Mouse (Mus musculus): ENCODE measurements at regions not wholly inside any gene's neighbourhood (a gene's known extent, or its start where the extent isn't known, plus 50 kb on each side); places are given as distances from the start of the nearest gene placed in this dataset.

DNA sequence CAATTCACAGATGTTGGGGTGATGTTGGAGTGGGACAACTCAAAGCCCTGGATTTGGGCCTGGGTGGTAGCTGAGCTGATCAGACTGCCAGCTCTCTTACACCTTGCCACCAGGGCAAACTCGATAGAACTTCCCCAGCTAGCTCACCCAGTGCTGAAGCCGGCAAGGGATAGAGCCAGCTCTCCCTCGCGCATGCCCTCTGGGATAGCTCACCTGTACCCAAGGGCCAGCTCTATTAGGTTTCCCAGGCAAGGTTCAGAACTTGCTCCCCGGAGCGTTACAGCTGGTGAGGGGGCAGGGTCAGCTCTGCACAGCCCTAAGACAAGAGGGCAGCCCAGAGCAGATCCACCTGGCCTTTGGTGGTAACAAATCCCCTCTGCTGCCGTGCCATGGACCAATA is 54.1 kb upstream of the 1700012A03Rik start:
- DNase-seq: no peak

DNA sequence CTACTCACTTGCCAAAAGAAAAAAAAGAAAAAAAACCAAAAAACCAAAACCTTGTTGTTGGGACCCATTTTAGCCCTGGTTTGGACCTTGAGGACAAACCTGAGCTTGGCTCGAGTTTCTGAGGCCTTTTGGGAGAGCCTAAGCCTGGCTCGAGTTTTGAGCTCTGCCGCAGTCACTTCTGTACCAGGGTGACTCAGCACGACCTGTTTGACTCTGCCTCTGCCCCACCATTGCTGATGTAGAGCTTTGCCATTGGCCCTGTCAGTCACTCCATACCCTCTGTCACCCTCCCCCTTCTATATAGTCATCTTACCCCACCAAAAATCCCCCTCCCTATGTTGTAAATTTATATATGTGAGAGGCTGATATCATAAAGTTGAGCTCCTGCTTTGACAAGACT is 54.8 kb upstream of the 1700012A03Rik start:
- DNase-seq: no peak

DNA sequence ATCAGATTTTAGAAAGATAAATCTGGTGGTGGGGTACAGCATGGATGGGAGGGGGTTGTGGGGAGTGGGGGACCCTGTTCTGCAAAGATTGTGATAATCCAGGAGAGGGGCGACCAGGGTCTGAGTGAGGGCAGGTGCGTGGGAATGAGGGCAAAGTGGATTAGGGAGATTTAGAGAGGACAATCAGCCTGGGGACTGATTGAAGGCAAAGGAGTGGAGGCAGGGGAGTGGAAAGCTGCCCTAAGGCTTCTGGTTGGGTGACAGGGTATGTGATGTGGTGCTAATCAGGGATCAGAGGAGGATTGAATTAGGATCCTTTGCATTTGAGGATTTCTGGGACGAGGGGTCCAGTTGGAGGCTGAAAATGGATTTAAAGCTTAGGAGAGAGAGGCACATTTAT is 64.3 kb upstream of the 1700012A03Rik start:
- no peak for DNase-seq

DNA sequence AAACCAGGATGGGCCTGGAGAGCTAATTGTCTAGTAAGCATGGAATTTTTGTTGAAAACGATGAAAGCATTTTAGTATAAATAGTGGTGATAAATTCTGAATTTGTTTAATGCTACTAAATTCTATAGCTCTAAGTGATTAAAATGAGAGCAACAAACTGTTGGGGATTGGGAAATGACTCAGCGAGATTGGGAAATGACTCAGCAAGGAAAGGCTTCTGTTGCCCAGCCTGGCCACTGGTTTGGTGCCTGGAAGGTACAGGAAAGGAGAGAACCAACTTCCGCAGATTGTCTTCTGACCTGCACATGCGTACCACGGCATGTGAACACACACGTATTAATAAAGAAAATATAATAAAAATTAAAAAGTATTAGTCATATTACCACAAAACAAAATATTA is 73.3 kb upstream of the 1700012A03Rik start:
- no peak for DNase-seq

DNA sequence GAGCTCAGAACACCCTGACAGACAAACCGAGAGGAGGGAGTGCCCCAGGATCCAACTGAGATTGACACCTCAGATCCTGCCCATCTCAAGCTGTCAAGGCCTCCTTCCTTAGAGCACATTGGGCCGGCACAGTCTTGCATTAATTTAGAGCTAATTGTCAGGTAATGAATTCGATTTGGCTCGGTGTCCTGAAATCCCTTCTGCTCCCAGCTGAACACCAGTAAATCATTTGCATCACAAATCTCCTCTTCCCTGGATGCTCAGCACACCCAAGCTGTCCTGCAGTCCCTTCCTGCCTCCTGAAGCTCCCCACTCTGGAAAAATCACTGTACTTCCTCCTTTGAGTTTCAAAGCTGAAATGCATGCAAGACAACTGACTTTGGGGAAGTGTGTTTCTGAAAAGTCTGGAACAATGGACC is 102.0 kb upstream of the 1700012A03Rik start:
- DNase-seq: no peak

DNA sequence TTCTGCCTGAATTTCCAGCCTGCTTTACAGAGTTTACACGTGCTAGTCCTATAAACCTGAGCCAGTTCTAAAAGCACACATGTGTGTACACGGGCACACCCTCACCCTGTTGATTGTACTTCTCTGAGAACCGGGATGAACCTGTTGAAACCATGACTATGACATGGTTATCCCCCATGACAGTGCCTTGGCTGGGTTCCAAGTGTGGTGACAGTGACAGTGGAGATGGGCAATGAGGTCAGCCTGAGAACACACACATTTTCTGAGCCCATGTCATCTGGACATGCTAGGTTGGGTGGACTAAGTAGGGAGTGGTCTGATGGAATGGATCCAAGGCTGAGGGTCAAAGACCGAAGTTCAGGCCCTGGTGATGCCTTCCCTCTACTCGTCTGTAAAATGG is 103.5 kb upstream of the 1700012A03Rik start:
- DNase-seq: no peak

DNA sequence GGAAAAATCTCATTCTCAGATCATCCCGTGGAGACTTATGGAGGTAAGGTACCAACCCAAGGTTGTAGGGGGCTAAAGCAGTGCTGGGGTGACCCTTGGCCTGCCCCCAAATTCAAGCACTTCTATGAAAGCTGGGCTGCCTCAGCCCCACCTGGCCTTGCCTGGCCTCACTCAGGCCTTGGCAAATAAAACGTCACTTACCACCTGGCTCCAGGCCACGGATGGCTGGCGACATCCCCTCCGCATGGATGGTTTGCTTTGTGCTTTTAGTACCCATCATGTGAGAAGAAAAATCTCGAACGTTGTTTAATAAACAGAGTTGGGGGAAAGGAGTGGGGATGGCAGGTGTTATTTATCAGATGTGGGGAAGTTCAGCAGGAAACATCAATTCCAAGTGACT is 104.7 kb upstream of the 1700012A03Rik start:
- no peak for DNase-seq

DNA sequence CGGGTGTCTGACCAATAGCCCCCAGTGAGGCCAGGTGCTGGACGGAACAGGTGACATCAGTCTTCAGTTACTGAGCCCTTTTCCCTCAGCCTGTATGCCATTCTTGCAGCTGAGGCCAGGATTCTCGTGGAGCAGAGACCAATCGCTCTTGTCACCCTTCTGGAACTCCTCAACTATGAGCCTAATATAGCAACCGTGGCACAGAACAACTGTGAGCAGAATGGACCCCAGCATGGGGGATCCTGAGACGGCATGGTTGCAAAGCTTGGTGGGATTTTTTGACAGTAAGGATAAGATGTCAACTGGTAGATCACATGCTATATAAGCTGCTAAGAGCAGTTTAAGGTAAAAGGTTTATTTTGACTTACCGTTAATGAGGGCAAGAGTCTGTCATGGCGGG is 105.5 kb upstream of the 1700012A03Rik start:
- DNase-seq: no peak

DNA sequence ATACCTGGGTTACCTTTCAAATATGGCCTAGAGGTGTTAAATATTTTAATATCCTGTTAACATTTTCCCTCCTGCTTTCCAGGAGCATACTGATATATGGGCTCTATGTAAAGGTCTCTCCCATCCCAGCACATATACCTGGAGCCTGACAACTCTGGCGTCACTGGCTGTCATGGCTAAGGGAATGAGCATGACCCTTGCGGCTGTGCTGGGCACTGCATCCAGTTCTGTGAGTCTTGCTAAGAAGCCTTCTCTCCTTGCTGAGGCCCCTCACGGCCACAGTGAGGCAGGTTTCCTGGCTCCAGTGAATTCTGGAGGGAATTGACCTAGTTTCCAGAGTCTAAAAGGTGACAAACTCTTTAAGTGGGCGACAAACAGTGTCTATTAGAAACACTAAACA is 107.3 kb upstream of the 1700012A03Rik start:
- DNase-seq: no peak

DNA sequence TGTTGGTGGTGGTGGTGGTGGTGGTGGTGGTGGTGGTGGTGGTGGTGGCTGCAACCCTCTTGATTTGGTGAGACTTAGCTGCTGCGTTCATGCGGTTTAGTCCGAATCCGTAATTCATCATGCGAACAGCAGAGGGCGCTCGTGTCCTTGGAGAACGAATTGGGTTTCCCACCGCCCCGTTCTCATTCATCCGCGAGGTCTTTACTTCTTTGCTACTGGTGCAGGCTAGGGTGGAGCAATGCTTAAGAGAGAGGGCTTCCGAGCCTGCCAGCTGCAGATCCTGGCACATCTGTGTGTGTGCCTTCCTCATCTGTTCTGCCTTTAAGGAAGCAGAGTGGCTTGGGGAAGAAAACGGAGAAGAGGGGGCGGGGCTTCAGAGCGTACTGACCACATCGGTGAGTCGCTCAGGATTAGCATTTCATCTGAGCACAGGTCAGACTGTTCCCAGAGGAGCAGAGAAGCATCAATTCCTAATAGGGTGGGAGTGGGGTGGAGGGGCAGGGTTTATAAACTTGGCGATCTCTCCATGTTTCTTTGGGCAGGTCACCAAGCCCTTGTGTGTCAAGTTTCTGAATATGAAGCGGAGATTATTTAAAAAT is 111.7 kb upstream of the 1700012A03Rik start:
- peak; percentile 65 to 91 for DNase-seq

DNA sequence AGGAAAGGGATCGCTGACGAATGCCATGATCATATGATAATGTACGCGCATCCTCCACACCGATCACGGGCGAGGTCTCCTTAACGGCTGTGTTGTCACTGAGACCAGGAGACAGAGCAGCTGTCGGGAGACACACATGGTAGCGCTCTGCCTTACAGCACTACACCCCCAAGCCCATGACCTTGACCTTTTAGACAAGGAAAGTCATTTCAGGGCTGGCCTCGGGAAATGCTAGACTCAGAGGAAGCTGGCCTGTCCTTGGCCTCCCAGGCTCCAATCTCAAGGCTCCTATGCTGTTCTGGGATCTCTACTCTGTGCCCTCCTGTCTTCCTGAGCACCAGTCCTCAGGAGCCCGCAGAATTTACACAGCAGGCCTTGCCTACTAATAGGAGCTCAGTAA is 112.9 kb upstream of the 1700012A03Rik start:
- DNase-seq: no peak

DNA sequence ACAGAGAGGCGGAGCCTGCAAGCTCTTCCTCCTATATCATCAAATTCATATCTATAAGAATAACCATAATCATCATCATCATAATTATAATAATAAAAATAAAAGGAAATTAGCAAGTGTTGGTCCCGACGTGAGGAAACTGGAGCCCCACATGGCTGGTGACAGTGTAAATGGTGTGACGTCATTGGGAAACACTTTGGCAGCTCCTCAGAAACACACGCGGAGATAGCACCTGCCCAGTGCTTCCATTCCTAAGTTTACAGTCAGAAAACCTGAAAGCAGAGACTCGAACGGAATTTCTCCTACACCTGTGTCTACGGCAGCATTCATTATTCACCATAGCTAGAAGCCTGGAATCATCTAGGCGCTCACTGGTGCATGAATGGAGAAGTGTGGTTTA is 115.2 kb upstream of the 1700012A03Rik start:
- no peak for DNase-seq

DNA sequence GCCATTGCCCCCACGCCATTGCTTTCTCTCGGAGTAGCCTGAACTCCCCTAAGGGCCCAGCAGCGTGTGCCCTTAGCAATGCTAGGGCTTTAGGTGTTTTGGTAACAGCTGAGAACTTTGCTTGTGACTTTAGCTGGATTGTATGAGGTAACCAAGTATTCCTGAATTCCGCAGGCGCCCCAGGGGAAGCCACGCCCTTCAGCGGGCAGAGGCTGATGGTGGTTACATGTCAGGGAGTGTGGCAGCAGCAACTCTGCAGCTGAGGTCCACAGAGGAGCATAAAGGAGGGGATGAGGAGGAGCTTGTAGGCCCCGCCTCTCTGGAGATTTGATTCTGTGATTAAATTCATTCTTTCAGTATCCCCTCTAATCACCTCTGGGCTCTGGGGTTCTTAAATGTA is 116.1 kb upstream of the 1700012A03Rik start:
- DNase-seq: peak in 1 of 2 experiments; percentile 17

DNA sequence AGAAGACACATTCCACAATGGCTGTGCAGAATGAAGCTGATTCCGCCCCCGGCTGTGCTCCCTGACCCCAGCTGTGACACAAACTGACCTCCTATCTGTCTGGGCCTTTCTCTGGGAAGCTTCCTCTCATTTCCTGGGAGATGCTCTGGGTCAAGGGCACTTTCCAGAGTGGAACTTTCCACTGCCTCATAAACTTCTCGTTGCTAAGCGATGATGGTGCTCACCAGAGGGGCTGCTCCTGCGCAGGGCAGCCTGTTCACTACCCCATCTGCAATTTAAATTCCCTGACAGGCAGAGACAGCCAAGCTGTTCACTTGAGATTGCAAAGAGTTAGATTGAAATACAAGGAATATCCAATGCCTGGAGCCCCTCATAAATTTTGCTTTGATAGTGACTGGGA is 116.7 kb upstream of the 1700012A03Rik start:
- peak; percentile 8 to 15 for DNase-seq

DNA sequence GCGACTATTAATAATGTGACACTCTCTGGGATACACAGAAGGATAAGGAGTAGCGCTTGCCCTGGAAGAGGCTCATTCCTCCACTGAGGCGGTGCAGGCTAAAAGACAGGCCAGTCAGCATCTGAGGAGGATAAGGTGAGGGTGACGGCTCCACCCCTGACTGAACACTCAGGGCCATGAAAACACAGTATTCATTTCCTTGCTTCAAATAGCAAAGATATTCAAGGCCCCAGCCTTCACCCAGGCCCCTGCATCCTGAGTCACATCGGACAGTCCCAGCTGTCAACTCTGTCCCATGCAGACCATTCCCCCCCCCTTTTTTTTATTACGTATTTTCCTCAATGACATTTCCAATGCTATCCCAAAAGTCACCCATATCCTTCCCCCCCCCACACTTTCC is 118.9 kb upstream of the 1700012A03Rik start:
- DNase-seq: no peak

DNA sequence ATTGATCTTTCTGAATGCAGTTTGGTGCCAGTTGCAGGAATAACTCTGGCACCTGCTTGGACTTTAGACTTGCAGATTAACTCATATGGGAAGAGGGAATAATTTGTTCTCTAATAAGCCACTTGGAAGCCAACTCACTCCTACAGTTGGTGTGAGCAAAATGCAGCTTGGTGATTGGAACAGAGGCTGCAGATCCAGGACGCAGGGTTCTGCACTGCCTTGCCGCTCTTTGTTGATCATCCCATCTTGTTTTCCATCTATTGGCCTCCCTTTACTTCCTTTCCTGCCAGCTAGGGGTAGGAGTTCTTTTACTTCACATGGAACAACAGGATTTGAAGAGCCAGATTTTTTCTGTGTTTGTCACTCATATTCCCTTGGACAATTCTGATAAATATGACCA is 120.9 kb upstream of the 1700012A03Rik start:
- DNase-seq: no peak

DNA sequence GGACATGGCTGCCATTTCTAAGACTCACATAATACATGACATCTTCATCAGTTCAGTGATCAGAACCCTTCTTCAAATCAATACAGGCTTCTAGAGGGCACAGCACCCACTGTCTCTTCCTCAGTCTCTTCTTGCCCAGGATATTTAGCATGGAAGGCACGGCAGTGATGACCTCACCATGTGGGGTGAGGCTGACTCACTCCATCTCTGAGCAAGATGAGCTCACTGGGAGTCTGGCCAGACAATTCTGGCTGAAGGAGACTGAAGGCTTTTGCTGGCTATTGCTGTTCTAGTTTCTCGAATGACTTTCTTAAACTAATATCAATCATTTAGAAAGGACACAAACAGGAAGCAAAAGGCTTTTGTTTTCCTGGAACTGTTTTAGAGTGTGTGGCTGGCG is 122.9 kb upstream of the 1700012A03Rik start:
- DNase-seq: no peak

DNA sequence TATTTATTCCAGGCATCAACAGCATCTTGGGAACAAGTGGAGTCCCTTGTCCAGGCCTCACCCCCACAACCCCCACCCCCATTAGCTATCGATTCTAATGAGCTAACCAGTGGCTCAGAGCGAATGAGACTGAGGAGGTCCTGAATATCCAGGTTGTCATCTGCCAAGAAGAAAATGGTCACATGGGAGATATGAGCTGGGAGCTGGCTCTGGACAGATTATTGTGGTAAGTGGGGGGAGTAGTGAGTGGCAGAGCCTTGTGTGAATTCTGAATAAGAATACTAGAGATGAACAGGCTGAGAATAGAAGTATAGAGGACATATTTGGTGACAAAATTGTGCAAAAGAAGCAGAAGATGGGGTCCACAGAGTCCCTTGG is 125.4 kb upstream of the 1700012A03Rik start:
- no peak for DNase-seq

DNA sequence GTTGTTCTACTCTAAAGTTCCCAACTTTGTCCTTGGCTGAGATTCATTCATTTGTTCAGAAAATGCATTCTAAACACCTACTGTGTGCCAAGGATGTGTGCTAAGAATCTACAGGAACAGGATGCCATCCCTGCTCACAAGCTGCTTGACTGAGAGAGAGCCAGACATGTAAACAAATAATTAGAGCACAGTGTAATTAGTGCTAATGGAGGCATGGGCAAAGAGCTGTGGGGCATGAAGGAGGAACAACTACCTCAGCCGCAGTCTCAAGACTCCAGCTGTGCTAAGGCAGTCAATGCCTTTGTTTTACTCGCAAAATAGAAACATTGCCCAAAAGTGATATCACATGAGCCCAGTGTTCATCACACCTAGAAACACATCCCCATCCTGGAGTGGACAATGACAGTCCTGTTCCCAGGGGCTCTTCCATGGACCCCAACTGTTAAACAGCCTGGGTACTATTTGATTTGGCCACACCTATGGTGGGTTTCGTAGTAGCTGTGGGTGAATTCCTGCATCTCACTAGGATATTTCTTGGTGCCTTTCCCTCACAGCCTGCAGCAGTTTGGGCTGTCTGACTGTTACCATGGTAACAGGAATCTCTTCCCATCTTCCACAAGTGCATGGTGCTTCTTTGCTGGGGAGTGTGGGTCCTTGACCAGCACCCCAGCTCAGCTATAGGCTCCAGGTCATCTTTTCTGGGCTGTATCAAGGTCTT is 125.9 kb upstream of the 1700012A03Rik start:
- no peak for DNase-seq

DNA sequence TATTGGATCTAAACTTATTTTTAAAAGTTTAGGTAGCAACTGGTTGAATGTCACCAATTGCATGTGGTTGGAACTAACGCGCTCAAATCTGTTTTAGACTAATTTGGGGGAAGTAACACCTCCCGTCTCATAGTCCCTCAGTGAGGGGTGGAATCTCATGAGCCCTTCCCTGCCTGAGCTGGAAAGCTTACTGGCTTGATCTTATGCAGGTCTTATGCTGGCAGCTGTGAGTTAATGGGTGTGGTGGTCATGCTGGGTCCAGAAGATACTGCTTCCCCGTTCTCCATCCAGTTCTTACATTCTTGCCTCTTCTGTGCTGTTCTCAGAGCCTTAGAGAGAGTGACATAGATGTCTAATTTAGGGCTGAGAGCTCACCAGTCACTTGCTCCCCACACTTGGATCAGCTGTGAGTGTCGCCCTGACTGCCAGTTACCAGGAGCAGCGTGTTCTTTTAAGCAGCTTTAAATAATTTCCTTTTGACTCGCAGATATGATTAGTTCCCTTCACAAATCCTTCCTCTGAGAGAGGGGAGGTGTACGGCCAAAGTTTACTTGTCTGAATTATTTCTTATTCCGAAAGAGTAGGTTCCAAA is 128.4 kb upstream of the 1700012A03Rik start:
- DNase-seq: no peak

DNA sequence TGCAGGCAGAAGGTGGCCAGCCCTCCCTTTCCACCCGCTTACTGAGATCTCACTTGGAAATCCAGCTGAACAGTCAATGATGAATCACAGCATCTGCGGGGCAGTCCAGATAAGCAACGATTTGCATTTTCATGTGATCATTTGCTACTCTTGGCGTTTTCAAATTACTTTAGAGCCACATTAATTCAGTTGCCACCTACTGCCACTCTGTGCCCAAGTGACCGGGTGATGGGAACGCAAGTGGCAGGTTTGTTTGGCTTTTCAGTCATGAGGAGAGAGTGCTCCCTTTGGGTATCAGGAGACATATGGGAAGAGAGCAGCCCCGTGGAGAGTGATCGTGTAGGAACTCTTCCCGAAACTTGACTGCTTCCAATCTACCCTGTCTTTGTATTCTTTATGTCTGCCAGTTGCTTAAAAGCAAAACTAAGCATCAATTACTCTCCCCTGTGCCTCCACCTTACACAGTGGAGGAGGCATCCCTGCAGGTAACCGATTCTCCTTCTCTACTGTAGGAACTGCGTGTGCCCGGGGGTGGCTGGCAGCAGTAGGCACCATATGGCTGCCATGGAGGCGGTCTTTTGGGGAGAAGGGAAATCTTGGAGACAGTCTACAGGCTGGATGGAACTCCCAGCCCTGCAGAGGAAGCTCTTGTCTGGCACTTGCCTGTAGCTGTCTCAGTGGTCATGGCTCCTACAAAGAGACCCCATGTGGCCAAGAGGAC is 132.5 kb upstream of the 1700012A03Rik start:
- no peak for DNase-seq

DNA sequence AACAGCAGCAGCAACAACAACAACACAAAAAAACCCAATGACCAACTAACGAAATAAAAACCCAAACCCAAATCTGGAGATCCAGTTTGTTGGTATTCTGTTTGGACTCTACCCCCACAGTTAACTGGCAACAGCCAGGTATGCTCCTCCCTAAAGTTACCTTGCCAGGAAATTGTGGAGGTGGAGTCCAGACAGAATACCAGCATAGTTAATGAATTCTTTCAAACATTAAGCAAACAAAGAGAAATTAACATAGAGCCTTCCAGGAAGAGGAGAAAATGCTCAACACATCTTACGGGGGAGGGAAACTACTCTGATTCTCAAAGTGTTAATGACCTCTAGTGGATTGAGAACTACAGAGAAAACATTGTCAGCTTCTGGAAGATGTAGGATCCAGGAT is 148.3 kb upstream of the 1700012A03Rik start:
- DNase-seq: peak; percentile 43 to 48

DNA sequence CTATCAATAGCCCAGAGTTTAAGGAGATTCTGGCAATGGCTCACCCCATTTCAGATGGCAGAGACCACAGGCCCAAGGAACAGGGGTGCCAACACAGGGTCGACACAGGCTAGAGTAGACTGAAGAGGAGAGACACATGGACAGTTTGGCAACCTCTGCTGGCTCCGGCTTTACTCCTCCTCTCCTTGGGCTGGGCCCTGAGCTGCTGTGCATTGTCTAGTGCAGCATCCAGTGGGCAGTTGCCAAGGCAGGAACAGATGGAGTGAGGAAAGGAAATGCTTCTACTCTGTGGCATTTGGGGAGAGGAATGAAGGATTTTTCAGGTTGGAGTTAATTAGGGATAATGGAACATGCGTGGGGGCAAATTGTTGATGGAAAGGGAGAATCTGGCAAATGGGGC is 151.0 kb upstream of the 1700012A03Rik start:
- no peak for DNase-seq

DNA sequence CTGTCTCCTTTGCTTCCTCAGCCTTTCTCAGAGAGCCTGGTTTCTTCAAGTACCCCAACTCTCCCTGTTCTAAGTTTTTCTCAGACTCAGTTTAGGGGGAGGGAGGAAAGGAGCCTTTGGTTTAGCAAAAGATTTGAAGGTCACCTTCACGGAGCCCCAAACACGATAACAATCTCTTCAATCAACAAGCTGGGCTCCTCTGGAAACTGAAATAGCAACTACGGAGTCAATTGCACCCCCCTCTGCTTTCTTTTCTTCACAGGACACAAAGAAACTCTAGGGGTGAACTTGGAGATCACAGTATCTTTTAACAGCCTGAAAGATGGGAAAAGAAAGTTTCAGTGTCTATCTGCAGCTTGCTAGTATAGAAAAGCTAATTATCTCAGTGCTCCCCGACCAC is 151.4 kb upstream of the 1700012A03Rik start:
- no peak for DNase-seq
